Mouse (Mus musculus) activated CD4-positive, CD25-positive, alpha-beta regulatory T cell, adult 4 months (primary cell): ENCODE measurements around the gene Pdzd2. TPM values are rescaled to one million over a fixed set of nuclear protein-coding genes. Genes with fewer than 3 reads are reported as not detected.

ENCODE experiments used
- ATAC-seq: one replicate; pipeline ENCODE4 v1.8.0; 2017
- polyA plus RNA-seq, 2 experiments: library from polyadenylated mRNA; unstranded; fragments of 100-300 nt; shearing (Covaris generic); gene quantifications; one replicate each; pipeline ENCODE4 v1.2.1; 2017

The Pdzd2 gene
- polyA plus RNA-seq, 2 experiments from 2014 or later, result 0.17 to 0.26 TPM

DNA sequence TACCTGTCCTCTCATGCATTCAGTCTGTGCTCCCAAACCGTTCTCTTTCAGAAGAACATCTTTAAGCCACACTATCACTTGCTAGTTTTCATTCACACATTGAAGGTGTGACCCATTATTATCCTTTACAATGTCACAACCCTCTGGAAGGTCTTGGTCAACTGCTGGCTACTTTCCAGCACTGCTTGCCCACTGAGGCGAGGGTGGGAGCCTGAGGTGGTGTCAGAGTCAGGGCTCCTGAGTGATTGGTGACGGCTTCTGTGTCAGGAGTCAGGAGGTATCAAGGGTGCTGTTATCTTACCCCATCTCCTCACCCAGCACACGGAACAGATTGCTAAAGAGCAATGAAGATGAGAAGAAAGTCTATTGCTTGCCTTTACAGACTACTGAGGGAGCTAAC, 267.1 kb downstream of the Pdzd2 start:
- no peak for ATAC-seq

DNA sequence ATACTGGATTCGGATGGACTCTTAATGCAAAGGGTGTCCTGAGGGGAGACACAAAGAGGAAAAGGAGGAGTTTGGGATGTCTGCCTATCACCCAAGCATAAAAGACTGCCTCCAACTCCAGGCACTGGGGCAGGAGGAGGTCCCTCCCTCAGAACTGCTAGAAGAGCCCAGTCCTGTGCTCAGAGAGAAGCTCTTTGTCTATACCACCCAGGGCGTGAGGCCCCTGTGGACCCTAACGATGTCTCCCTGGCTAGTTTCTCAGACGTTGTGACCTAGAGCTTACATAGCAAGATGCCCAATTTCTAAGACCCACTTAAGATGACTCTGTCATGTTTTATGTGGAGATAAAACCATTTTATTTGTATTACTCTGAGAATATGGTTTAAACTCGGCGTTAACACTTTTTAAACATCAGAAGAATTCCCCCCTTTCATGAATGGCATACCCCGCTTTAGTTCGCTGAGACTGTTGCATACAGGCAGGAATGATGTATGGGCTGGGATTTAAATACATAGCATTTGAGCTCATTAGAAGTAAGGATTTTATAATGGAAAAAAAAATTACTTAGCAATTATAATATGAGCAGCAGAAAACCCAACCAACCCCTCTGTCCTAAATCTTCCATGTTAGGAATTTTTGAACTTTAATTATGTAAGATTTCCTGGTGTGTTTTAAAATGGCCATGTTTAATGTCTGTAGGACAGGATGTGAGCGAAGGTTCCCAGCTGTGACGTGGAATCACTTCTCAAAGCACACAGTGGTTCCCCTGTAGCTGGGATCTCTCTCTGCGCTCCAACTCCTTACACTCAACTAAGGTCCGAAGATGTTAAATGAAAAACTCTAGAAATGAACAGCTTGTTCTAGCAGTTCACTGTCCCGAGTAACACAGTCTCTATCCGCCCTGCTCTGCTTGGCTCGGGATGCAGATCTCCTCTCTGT, 268.6 kb downstream of the Pdzd2 start:
- no peak for ATAC-seq

DNA sequence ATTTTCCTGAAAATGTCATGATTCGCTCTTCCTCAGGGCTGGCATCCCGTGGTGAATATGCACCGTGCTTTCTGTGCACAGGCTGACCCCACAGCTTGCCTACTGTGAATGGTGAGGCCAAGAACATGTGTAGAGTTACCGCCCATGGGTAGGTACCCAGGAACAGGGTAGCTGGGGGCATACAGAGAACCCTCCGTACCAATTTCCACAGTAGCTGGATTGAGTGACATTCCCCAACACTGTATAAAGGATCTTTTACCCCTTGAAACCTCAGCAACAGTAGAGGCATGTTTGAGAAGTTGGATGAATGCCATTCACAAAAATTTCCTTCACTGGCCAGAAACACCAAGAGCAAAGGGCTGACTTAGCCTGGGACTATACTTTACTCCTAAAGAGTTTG, 271.1 kb downstream of the Pdzd2 start:
- ATAC-seq, result no peak

DNA sequence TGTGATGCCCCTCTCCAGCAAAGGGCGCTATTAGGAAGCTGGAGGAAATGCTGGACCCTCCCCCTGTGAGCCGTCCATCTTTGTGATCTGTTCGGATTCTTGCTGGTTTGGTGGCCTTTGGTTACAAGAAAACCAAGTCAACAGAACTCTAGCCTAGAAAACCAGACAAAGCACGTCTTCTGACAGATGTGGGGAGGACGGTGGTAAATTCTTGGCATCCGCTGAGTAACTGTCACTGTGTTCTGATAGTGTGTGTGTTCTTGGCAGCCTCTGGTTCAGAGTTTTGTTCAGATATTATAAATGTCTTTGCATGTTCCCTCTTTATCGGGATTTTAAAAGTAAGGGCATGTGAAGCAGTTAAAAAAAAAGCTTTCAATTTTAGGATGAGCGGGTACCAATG, 274.0 kb downstream of the Pdzd2 start:
- no peak for ATAC-seq

DNA sequence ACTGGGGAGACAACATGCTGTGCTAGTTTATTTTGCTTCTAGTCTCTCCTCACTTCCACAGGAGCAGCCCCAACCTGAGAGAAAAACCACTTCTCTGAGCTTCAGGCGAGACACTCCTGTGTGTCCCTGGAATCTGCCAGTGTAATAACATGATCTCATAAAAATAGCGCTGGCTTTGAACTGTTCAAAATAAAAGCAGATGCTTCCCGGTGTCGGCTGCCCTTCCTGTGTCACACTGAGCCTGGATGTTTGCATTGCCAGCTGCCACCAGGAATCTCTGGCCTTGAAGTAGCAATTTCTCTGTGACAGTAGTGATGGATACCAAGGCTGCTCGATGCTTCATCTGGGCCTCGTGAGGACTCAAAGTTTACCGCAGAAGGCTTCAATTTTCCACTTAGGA, 282.9 kb downstream of the Pdzd2 start:
- ATAC-seq, result no peak

DNA sequence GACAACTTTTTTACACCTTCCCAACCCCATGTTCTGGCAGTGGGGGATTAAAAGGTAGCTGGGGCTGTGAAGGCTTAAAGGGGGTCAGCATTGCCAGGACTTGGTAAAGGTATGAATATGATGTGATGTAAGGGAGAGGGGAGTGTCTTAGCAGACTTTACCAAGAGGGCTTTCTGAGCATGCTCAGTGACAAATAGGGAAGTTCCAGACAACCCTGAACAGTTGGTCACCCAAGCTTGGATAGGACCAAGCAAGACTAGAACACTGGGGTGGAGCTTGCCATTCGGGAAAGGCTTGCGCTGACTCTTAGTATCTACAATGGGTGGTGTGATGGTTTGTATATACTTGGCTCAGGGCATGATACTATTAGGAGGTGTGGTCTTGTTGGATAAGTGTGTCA, 286.4 kb downstream of the Pdzd2 start:
- ATAC-seq, result no peak

DNA sequence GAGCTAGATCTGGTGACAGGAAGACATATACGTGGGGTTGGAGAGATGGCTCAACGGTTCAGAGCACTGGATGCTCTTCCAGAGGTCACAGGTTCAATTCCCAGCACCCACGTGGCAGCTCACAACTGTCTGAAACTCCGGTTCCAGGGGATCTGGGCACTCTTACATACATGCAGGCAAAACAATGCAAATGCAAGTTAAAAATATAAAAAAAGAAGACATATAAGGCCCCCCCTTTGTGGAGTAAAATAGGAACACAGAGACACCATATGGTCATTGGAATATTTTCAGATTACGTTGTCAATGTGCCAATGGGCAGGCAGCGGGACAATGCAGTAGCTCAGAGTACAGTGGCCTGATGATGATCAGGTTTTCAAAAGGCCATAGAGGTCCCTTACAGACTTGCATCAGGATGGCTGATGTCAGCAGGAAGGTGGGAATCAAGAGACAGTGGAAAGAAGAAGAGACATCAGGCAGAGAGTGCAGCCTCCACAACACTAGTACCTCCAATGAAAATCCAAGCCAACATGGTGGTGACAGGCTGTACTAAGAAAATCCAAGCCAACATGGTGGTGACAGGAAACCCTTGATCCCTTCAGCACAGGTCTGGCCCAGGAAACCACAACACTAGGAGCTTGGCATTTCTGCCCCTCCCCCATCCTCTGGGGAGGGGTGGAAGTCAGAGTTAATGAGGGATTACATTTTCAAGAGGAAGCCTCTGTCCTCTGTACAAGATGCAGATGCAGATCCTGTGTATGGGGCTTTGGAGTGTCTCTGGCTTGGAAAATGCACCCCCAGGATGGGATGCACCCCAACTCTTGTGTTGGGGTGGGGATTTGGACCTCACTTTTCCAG, 287.4 kb downstream of the Pdzd2 start:
- ATAC-seq, result no peak

DNA sequence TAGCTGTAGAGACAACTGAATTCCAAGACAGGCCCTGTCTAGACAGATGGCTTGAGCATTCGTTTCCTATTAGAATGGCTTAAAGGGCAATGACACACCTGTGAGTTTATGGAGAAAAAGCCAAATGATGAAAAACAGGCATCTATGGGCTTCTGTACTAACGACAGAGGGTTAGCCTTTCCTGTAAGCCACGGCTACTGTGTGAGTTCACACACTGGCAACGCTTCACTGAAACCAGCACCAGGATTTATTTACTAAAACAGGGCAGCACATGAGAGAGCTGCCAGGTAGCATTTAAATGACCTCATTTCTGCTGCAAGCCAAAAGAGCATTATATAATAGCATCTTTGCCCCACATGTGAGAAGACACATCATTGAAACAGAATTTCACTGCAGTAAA, 288.3 kb downstream of the Pdzd2 start:
- ATAC-seq, result no peak

DNA sequence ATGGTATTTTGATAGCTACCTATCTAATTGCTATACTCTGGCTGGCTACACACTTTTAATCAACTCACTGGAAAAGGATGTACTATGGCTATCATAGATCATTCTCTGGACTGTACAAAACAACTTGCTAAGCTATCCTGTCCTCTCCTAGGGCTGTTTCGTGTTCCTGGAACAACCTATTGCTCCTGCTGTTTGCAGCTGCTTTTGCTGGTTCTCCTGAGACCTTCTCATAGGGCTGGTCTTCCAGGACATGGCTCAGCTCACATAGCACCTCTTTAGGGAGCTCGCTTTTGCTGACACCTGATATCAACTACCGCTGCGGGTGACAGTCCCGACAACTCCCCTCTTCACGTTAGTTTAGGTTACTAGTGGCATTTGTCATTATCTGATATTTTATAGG, 288.9 kb downstream of the Pdzd2 start:
- no peak for ATAC-seq

DNA sequence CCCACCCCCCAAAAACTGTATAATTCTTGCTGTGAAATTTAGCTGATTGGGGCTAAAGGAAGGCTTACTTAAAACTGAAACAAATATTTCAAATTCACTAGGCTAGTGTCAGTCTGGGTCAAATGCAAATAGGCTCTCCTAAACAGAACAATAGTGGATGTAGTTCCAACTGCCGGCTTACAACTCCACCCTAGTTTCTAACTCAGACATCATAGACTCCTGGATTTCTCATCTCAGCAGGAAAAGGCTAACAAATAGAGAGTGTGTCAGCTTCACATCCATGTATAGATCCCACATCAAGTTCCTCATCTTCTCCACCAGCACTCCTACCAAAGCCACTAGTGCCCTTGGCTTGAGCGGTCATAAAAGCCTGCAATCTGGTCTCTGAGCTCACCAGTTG, 290.4 kb downstream of the Pdzd2 start:
- no peak for ATAC-seq

DNA sequence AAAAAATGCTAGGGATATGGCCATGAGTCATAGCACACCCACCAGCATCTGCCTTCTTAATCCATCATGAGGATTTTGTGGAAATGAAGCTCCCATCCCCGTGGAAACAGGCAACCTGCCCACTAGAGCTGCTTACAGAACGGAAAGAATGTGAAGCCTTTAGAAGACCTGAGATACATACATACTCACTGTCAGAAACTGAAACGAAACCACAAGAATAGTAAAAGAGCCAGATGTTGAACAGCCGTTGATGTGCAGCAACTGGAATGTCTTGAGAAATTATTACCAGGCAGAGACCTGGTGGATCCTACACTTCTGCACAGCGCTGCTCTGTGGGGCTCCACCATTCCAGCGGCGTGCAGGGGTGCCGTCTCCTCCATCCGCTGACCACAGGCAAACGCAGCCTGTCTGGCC, 292.7 kb downstream of the Pdzd2 start:
- ATAC-seq, result no peak

DNA sequence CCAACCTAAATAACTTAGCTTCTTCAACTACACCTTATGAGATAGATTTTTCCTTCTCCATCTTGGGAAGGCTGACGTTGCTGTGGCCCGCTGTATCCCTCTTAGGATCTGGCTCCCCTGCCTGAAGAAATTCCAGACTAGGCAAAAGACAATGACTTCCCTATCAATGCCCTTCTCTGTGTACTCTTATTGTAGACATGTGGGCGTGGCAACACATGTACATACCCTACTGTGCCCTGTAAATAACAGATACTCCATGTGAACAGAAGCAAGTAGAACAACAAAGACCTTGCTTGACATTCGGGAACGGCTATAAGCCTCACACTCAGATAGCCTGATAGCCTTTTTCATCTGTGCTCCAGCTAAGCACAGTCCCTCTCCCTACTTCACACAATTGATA, 295.2 kb downstream of the Pdzd2 start:
- no peak for ATAC-seq

DNA sequence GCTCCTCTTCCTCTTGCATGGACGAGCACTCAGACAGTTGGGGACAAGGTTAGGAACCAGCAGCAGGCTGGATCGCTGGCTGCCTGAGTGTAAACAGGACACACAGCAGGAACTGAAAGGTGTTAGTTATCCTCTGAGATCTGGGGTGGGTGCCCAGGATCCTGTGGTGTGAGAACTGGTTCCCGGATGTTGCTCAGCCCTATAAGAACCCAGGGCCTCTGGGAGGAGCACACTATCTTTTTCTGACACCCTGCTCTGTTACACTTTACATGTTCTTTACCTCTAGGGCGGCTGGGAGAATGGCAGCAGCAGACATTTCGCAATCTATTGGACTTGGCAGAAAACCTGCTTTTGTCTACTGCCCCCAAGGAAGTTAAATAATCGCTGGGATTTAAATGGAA, 300.4 kb downstream of the Pdzd2 start:
- ATAC-seq, result no peak

DNA sequence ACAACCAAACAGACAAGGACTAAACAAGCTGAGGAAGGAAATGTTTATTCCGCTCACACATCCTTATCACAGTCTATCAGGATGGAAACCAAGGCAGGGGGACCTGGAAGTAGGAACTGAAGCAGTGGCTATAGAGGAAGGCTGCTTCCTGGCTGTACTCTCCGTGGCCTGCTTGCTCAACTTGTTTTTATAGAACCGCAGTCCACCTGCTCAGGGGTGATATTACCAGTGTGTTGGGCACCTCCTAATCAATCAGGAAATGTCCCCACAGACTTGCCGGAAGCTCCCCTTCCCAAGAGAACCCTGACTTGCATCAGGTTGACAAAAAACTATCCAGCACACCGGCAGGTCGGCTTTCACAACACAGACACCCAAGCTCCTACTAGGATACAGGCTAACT, 301.0 kb downstream of the Pdzd2 start:
- ATAC-seq, result no peak

DNA sequence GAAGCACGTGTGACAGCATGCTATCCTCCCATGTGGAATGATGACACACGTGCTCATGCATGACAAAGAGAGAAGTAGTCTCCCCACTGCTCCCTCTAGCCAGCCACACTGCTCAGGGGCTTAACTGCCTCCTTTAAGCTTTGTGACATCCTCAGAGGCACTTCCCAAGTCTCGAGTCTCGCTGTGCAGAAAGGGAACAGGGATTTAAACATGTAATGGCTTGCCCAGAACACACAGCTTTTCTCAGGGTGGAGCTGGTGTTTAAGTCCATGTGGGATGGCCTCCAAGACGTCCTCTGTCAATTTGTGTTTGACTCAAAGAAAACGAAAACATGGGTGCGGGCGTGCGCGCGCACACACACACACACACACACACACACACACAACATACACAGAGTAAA, 301.6 kb downstream of the Pdzd2 start:
- no peak for ATAC-seq

DNA sequence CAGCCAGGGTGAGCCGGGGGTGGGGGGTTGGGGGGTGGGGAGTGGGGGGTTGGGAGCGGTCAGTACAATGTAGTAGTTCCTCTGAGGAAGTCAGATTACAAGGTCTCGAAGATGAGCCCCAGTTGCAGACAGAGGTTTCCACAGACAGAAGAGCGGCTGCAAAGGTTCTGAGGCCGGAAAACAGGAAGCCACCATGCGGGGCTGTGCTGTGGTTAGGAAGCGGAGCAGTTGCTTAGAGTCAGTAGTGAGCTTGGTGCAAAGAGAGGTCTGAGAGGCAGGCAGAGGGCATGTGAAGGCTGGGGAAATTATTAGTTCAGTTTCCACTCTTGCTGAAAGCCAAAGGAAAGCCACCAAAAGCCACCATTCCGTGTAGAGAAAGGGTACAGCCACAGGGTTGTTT, 303.8 kb downstream of the Pdzd2 start:
- ATAC-seq, result peak; percentile 81

DNA sequence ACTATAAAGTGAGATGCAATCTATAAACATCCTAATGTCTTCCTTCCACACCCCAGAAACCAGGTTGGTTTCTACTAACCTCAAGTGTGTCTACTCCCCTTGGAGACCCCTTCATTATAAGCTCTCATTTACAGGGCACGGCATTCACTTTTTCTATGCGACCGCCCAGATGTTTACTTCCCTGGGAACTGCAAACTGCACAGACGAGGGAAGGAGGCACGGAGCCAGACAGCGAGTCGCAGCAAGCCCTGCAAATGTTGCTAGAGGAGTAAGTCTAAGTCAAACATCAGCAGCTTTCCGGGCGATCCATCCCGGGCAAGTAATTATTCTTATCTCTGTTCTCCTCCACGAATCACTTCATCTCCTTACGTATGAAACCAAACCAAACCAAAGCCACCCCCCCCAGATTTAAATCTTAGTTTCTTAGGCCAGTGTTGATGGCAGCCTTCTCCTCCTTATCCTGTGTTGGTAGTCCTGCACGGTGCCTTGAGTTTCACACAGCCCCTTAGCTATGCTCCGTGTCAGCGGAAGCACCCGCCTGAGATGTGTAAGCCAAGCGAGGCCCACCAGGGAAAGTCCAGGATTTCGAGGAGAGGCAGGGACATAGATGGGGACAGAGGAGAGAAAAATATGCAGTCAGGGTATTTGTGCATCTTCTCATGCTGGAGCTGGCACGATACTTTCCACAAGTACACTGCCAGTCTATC, 305.7 kb downstream of the Pdzd2 start:
- ATAC-seq, result no peak

DNA sequence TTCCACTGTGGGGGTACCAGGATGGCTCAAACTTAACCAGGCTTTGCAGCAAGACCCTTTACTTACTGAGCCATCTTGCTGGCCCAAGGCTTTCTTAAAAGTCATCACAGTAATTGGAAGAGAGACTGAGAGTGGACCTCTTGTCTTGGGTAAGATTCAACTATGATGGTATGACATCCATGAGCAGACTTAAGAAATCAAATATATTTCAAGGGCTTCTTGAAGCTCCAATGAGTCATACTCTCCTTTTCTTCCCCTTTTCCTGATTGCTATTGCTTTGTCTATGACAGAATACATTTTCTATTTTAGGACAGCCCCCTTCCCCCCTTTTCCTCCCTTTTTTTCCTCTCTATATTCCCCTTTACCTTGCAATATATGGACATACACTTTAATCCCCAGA, 306.8 kb downstream of the Pdzd2 start:
- ATAC-seq, result no peak

DNA sequence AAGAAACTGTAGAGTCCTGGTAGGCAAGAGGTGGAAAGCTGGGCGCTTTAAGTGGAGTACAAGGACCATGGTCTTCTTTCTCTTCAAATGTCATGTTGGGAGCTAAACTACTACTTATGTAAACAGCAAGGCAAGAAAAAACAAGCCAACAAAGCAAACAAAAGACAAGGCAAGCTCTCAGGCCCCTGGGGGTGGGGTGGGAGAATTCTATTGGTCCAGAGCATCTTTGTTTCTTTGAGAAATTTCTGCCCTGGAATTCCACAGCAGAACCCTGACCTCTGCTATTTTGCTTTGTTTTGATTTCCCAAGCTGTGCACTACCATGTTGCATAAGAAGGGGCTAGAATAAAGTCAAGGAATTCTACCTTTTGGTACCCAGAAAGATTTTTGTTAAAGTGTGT, 307.4 kb downstream of the Pdzd2 start:
- ATAC-seq, result no peak

DNA sequence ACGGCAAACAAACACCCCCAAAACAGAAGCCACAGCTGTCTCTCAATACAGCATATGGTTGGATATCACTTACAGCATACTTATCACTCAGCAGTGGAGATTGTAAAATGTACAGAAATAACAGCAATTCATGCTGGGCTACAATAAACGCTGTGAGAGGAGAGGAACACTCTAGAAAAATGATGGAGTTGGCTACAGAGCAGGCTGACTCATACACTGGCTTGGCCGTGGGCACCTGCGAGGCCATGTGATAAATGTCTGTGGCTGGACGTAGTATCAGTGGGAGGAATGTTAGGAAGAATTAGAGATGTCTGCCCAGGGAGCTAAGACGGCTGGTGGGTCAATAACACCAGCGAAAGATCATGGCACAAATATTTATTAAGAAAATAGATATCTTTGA, 308.0 kb downstream of the Pdzd2 start:
- no peak for ATAC-seq

DNA sequence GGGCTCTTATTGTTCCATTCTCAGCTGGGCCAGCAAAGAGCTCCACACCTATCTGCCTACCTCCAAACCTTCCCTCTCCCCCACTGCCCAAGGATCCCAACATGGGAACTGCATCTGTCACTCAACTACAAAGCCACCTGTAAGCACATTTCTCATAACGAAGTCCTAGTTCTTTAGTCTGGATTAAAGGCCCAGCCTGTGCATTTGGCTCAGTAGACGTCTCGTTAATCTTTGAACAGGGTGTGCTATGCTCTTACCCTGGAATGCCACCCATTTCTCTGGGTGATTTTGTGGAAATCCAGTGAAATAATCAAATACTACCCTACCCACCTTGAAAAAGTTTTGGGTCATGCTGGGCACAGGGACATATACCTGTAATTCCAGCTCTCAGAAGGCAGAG, 308.5 kb downstream of the Pdzd2 start:
- no peak for ATAC-seq

DNA sequence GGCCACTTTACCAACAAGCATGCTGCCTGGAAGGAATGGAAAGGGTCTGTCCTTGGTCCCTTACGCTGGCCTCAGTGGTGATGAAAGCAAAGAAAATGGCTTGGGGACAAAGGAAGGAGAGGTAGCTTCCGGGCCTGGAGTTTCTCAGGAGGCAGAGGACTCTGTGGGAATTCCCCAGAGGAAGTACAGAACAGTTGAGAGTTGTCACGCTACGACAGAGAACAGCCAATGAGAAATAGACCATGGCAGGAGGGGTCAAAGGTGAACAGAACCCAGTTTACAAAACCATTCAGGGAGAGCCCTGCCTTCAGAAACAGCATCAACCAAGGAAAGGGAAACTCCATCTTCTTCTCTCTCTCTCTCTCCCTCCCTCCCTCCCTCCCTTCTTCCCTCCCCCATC, 309.1 kb downstream of the Pdzd2 start:
- no peak for ATAC-seq
